Mouse (Mus musculus) olfactory bulb, adult 2 months (tissue): Measurements from ENCODE around the gene Galr2.

Experiments
- CTCF ChIP-seq: fragments of 200-500 bp; IDR thresholded peaks from 2 replicates; pipeline ENCODE4 v1.5.1; 2012; ENCODE audit warnings: low read depth, mild to moderate bottlenecking, low read length, moderate library complexity; ENCODE audit not compliant: insufficient read depth
- POLR2A ChIP-seq: fragments of 200-500 bp; IDR thresholded peaks from 2 replicates; pipeline ENCODE4 v1.6.1; 2012; ENCODE audit warnings: mild to moderate bottlenecking, low read depth, low read length, moderate library complexity; ENCODE audit not compliant: insufficient read depth

DNA sequence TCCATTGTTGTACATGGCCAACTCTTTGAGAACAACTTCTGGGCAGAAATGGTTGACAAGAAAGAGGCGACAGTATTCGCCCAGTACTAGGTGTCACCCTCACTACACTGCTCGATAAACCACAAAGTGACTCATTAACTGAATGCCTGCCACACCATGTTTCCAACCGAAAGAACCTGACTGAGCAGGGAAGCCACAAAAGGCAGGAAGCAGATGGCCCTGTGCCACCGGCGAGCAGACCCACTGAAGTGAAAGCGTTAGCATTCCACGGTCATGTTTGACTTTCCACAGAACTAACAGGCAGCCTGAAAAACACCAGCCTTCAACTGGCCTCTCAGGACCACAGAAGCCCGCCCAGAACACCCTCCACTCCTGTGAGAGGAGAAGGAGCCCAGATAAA lies 26.1 kb upstream of the Galr2 start:
- TF ChIP-seq CTCF (no peak), POLR2A (no peak)
